Mouse (Mus musculus) ES-Bruce4 (cell line): ENCODE measurements around the gene Fam184a.

Experiments used
- CTCF ChIP-seq: IDR thresholded peaks from one replicate; pipeline ENCODE4 v1.8.1; 2011; ENCODE audit warnings: low read depth, low read length
- EP300 ChIP-seq: IDR thresholded peaks from 2 replicates; pipeline ENCODE4 v1.6.1; 2011; ENCODE audit warnings: low read depth, low read length; ENCODE audit not compliant: insufficient read depth

DNA sequence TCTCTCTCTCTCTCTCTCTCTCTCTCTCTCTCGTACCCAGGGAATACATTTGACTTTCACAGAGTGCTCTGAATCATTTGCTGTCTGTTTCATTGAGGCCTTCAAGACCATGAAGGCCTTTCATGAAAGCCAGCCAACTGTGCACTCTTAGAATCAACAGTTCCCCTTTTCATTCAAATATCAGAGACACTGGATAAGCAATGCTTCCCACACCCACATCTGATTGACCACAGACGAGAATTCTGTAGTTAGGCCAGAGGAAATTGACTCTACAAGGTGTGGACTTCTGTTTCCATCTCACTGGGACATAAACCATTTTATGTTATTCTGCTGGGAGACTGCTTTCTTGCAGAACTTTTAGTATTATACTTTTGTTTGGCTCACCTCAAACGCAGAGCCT, 17.8 kb upstream of the Fam184a start:
- TF ChIP-seq EP300 (no peak), CTCF (no peak)
